Mouse (Mus musculus): ENCODE measurements at regions not wholly inside any gene's neighbourhood (a gene's known extent, or its start where the extent isn't known, plus 50 kb on each side); places are given as distances from the start of the nearest gene placed in this dataset.

- DNase-seq (ENCODE audit: low read depth): no peak
Measured at GRCm38 (mm10) chr7:136104021-136104420, 387.9 kb upstream of the Mki67 start.

GRCm38 (mm10) chr7:136112163-136112562, 396.0 kb upstream of the Mki67 start:
- DNase-seq (ENCODE audit: low read depth): no peak

GRCm38 (mm10) chr7:136120930-136121329, 404.8 kb upstream of the Mki67 start:
- DNase-seq (ENCODE audit: low read depth): no peak

GRCm38 (mm10) chr7:136121406-136121805, 405.2 kb upstream of the Mki67 start:
- DNase-seq (ENCODE audit: low read depth): no peak

- DNase-seq (ENCODE audit: low read depth): no peak
Measured at GRCm38 (mm10) chr7:136124786-136125185, 408.6 kb upstream of the Mki67 start.

GRCm38 (mm10) chr7:136126393-136126792, 410.2 kb upstream of the Mki67 start:
- no peak for DNase-seq (ENCODE audit: low read depth)

GRCm38 (mm10) chr7:136127576-136127975, 411.4 kb upstream of the Mki67 start:
- DNase-seq (ENCODE audit: low read depth): no peak

- no peak for DNase-seq (ENCODE audit: low read depth)
Measured at GRCm38 (mm10) chr7:136129721-136130123, 413.6 kb upstream of the Mki67 start.

GRCm38 (mm10) chr7:136130666-136131239, 414.6 kb upstream of the Mki67 start:
- DNase-seq (ENCODE audit: low read depth): no peak

- no peak for DNase-seq (ENCODE audit: low read depth)
Measured at GRCm38 (mm10) chr7:136132976-136133375, 416.8 kb upstream of the Mki67 start.

- DNase-seq (ENCODE audit: low read depth): no peak
Measured at GRCm38 (mm10) chr7:136136666-136137065, 420.5 kb upstream of the Mki67 start.

- DNase-seq (ENCODE audit: low read depth): no peak
Measured at GRCm38 (mm10) chr7:136137341-136137740, 421.2 kb upstream of the Mki67 start.

- no peak for DNase-seq (ENCODE audit: low read depth)
Measured at GRCm38 (mm10) chr7:136137831-136138602, 421.9 kb upstream of the Mki67 start.

GRCm38 (mm10) chr7:136142832-136143231, 426.7 kb upstream of the Mki67 start:
- peak; percentile 4 for DNase-seq (ENCODE audit: low read depth)

- DNase-seq (ENCODE audit: low read depth): no peak
Measured at GRCm38 (mm10) chr7:136150196-136150595, 434.0 kb upstream of the Mki67 start.

GRCm38 (mm10) chr7:136151301-136151930, 435.3 kb upstream of the Mki67 start:
- no peak for DNase-seq (ENCODE audit: low read depth)

GRCm38 (mm10) chr7:136152470-136152869, 436.3 kb upstream of the Mki67 start:
- peak; percentile 32 for DNase-seq (ENCODE audit: low read depth)

GRCm38 (mm10) chr7:136153621-136154020, 437.5 kb upstream of the Mki67 start:
- DNase-seq (ENCODE audit: low read depth): no peak

GRCm38 (mm10) chr7:136159136-136159535, 443.0 kb upstream of the Mki67 start:
- DNase-seq (ENCODE audit: low read depth): no peak

- no peak for DNase-seq (ENCODE audit: low read depth)
Measured at GRCm38 (mm10) chr7:136161526-136161925, 445.4 kb upstream of the Mki67 start.

- DNase-seq (ENCODE audit: low read depth): no peak
Measured at GRCm38 (mm10) chr7:136164834-136165233, 448.7 kb upstream of the Mki67 start.

- no peak for DNase-seq (ENCODE audit: low read depth)
Measured at GRCm38 (mm10) chr7:136169261-136169660, 453.1 kb upstream of the Mki67 start.

GRCm38 (mm10) chr7:136176373-136176772, 460.2 kb upstream of the Mki67 start:
- DNase-seq (ENCODE audit: low read depth): no peak

Measured in induced T-regulatory cell, adult 2 months (primary cell).